Mouse (Mus musculus) heart, adult 2 months (tissue): ENCODE measurements around the gene Fstl3. TPM values are rescaled to one million over a fixed set of nuclear protein-coding genes. Genes with fewer than 3 reads are reported as not detected.

Source experiments
- DNase-seq, 2 experiments: peaks; one replicate each; pipeline ENCODE4 v3.0.0; 2021
- H3K27ac ChIP-seq: fragments of 200-600 bp; 2 replicates; pipeline ENCODE4 v1.8.1; 2022
- H3K27me3 ChIP-seq: fragments of 200-500 bp; 2 replicates; pipeline ENCODE4 v1.6.1; 2012; ENCODE audit warnings: mild to moderate bottlenecking, low read length, inconsistent platforms, mixed read lengths; ENCODE audit not compliant: control insufficient read depth, insufficient read depth
- H3K36me3 ChIP-seq: fragments of 200-500 bp; 2 replicates; pipeline ENCODE4 v1.6.1; 2012; ENCODE audit warnings: low read length, inconsistent platforms; ENCODE audit not compliant: control insufficient read depth, insufficient read depth
- H3K4me1 ChIP-seq: fragments of 200-500 bp; 2 replicates; pipeline ENCODE4 v1.6.1; 2011; ENCODE audit warnings: low read length; ENCODE audit not compliant: control insufficient read depth, insufficient read depth
- H3K4me3 ChIP-seq: fragments of 200-600 bp; 2 replicates; pipeline ENCODE4 v1.8.1; 2022
- H3K79me2 ChIP-seq: fragments of 200-500 bp; replicated peaks from 2 replicates; pipeline ENCODE4 v1.6.1; 2012; ENCODE audit warnings: mild to moderate bottlenecking, inconsistent platforms, low read length, moderate library complexity, mixed read lengths; ENCODE audit not compliant: control insufficient read depth, insufficient read depth
- H3K9ac ChIP-seq: fragments of 200-500 bp; 2 replicates; pipeline ENCODE4 v1.6.1; 2012; ENCODE audit warnings: low read depth, mild to moderate bottlenecking, control low read depth, inconsistent platforms, low read length, mixed read lengths
- CTCF ChIP-seq: fragments of 200-600 bp; IDR thresholded peaks from 2 replicates; pipeline ENCODE4 v1.8.1; 2022; ENCODE audit warnings: antibody characterized with exemption, mild to moderate bottlenecking, moderate library complexity
- EP300 ChIP-seq: fragments of 200-500 bp; IDR thresholded peaks from 2 replicates; pipeline ENCODE4 v1.6.1; 2011; ENCODE audit warnings: low read depth, low read length, control low read depth; ENCODE audit not compliant: insufficient read depth
- POLR2A ChIP-seq: fragments of 200-500 bp; IDR thresholded peaks from 2 replicates; pipeline ENCODE4 v1.6.1; 2011; ENCODE audit warnings: mild to moderate bottlenecking, low read depth, low read length, control low read depth; ENCODE audit not compliant: insufficient read depth
- WGBS: fragments of 180-500 bp; shearing (Covaris S2); methylation state at CpG from one replicate; pipeline ENCODE4 v1.1.7; 2018; 5-methylcytosine and 5-hydroxymethylcytosine counted together
- intact Hi-C: fragments of 180-260 bp; cut with DNase I; formaldehyde crosslinking; loops from one replicate; pipeline ENCODE4 v1.15.1; 2025
- polyA plus RNA-seq: library from polyadenylated mRNA; depleted of rRNA; stranded (reverse); fragments of >200 nt; gene quantifications from 2 replicates; pipeline ENCODE4 v1.2.3, GENCODE M21; 2012
- total RNA-seq, 2 experiments: library from RNA; stranded (reverse); gene quantifications; 2 replicates each; pipeline ENCODE4 v1.2.3; 2021

The Fstl3 gene
- total and polyA plus RNA-seq, 3 experiments = 3.8 to 11.9 (median 4.7) TPM

DNA sequence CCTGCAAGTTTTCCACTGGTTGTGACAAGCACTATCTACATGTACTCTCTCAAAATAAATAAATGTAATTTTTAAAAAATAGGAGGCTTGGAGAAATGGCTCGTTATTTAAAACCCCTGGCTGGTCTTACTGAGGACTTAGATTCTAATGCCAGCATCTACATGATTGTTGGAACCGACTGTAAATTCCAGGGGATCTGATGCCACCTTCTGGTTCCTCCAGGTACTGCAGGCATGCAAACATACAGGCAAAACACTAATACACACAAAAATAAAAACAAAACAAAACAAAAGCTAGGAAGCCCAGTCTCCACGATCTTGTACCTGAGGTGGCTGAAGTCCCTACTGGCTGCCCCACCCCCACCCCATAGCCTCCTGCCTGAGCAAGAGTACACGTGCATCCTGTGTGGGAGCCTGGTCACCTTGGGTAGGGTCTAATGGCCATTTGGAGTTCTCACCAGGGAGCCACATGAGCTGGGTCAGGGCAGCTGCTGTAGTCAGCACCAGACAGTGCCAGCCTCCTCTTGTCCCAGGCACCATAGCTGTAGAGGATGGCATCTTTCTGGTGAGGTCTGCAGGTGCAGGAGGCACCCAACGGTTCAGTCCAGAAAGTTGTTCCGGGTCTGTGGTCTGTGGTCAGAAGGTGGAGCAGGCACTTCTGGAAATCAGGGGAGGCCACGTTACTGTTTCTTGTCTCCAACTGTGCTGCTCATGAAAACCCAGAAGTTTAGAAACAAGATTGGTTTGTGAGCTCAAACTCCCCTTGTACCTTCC lies 11.5 kb downstream of the Fstl3 start:
- TF ChIP-seq EP300 (0 out of 2 replicates have a peak, but pooled peaks have one; percentile 22), POLR2A (no peak)
- H3K27ac ChIP-seq = no peak overlapping the region
- WGBS = 33% methylated on average over 7 of the region's 7 CpGs
- H3K36me3 ChIP-seq = no peaks in the 10 kb centered on the region
- H3K4me1 ChIP-seq = peaks cover 4% of the 10 kb centered on the region; the same call in 1 of the 2 replicates
- H3K27me3 ChIP-seq = no peaks in the 10 kb centered on the region
- intact Hi-C loops = loop anchor here (1.0 to 2.0 kb wide), 2 partner anchors 20 to 94 kb away; no protein-coding TSS in a partner anchor
- DNase-seq = peak; percentile 67 to 86
- no peak overlapping the region for H3K4me3 ChIP-seq
- H3K79me2 ChIP-seq = no peaks in the 10 kb centered on the region
- no peak overlapping the region for H3K9ac ChIP-seq

- TF ChIP-seq CTCF (no peak), POLR2A (no peak), EP300 (no peak)
- no peak for DNase-seq
- 80% methylated on average over 2 of the region's 2 CpGs for WGBS
- Histone ChIP-seq H3K4me1 (peaks cover 4% of the 10 kb centered on the region; the same call in 1 of the 2 replicates), H3K4me3 (no peak overlapping the region), H3K36me3 (no peaks in the 10 kb centered on the region), H3K79me2 (no peaks in the 10 kb centered on the region), H3K27ac (no peak overlapping the region), H3K27me3 (no peaks in the 10 kb centered on the region), H3K9ac (no peak overlapping the region)
- intact Hi-C loops = loop anchor here (2.0 kb wide), 1 partner anchor 95 kb away; no protein-coding TSS in a partner anchor
Measured at GRCm38 (mm10) chr10:79789581-79789980, 12.5 kb downstream of the Fstl3 start.

DNA sequence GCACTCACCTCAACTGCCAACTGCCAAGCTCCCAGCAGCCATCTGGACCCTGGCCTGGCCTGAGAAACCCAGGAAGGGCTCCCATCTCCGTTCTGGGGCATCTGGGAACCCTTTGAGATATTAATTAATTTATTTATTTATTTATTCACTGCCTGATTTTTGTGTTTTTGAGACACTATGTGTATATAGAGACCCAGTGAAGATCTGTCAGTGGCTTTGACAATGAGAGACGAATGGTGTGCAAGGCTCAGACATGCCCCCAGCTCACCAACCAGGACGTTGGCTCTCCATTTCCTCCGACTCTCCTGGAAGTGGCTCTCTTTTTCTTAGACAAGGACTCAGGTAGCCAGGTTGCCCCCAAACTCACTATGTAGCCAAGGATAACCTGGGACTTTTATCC lies 13.8 kb downstream of the Fstl3 start, which contains the start of gene Prss57:
Gene Prss57 (minus strand): TSS at position 101 of the 400 bp plus-strand sequence.
- intact Hi-C loops = no loop called here
- H3K27ac ChIP-seq = no peak within 1 kb of the TSS
- H3K9ac ChIP-seq = no peak within 1 kb of the TSS
- peaks cover 8% of the 10 kb centered on the region for H3K4me1 ChIP-seq
- DNase-seq = no peak
- H3K79me2 ChIP-seq = no peaks in the 10 kb centered on the region
- 89% methylated on average over 4 of the region's 4 CpGs for WGBS
- no peak within 1 kb of the TSS for H3K4me3 ChIP-seq
- peaks cover 3% of the 10 kb centered on the region; the same call in 1 of the 2 replicates for H3K36me3 ChIP-seq
- no peak for TF ChIP-seq CTCF
- no peak for TF ChIP-seq EP300
- TF ChIP-seq POLR2A = no peak
- H3K27me3 ChIP-seq = no peaks in the 10 kb centered on the region

GRCm38 (mm10) chr10:79792339-79793040 lies 15.4 kb downstream of the Fstl3 start:
- intact Hi-C loops = loop anchor here (1.0 kb wide), 1 partner anchor 20 kb away; no protein-coding TSS in a partner anchor
- WGBS = 82% methylated on average over 5 of the region's 5 CpGs
- TF ChIP-seq POLR2A (no peak), EP300 (no peak), CTCF (no peak)
- Histone ChIP-seq H3K4me1 (peaks cover 11% of the 10 kb centered on the region), H3K27me3 (no peaks in the 10 kb centered on the region), H3K36me3 (peaks cover 3% of the 10 kb centered on the region; the same call in 1 of the 2 replicates), H3K27ac (peak overlapping the region; percentile 97), H3K79me2 (no peaks in the 10 kb centered on the region), H3K9ac (no peak overlapping the region), H3K4me3 (no peak overlapping the region)
- DNase-seq = no peak

DNA sequence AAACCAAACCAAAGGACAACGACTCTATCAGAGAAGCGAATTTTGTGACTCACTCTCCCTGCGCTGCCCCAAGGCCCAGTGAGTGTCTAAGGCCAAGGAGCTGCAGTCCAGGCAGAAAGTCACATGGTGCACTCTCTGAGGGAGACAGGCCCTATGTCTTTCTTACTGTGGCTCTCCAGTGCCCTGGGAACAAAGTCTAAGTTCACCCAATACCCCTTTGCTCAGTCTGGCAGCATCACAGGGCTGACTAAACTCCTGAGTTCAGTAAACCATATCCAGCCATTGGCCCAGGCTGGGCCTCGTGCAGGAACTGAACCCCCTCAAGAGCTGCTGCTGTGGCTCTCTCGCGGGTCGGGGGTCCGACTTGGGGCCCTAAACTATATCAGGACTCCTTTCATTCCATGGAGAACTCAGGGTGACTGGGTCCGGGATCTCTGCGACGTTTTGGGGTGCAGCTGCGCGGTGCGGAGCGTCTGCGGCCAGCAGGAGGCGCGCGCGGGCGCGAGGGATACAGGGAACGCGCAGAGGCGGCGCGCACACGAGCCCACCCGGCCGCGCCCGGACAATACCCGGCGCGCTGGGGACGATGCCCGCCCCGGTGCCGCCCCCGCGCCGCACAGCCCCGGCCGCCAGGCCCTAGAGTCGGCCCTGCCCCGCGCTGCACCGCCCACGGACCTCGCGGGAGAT lies 16.1 kb downstream of the Fstl3 start, which contains the start of gene Palm:
Gene Palm (plus strand): TSS at position 522 of the 687 bp plus-strand sequence.
- Histone ChIP-seq H3K36me3 (peaks cover 3% of the 10 kb centered on the region; the same call in 1 of the 2 replicates), H3K4me3 (peak within 1 kb of the TSS; percentile 67), H3K4me1 (peaks cover 17% of the 10 kb centered on the region), H3K27me3 (no peaks in the 10 kb centered on the region), H3K79me2 (no peaks in the 10 kb centered on the region), H3K27ac (peak within 1 kb of the TSS; percentile 97), H3K9ac (peak within 1 kb of the TSS; percentile 92)
- DNase-seq = peak; percentile 89 to 92
- WGBS = 5% methylated on average over 50 of the region's 51 CpGs
- intact Hi-C loops = loop anchor here (1.0 kb wide), 1 partner anchor 19 kb away; no protein-coding TSS in a partner anchor
- TF ChIP-seq POLR2A (no peak), EP300 (no peak), CTCF (peak; percentile 95)
